Mouse (Mus musculus) myocyte (in vitro differentiated cells): Measurements from ENCODE around the gene Adam22. TPM values are rescaled to one million over a fixed set of nuclear protein-coding genes. Genes with fewer than 3 reads are reported as not detected.

Experiments
- H3K27me3 ChIP-seq: one replicate; pipeline ENCODE4 v1.6.1; 2011; ENCODE audit not compliant: control insufficient read depth, insufficient read depth, insufficient read length
- H3K36me3 ChIP-seq: one replicate; pipeline ENCODE4 v1.6.1; 2011; ENCODE audit not compliant: control insufficient read depth, insufficient read depth
- H3K4me2 ChIP-seq: one replicate; pipeline ENCODE4 v1.6.1; 2011; ENCODE audit warnings: low read depth, control low read depth
- H3K4me3 ChIP-seq: one replicate; pipeline ENCODE4 v1.5.1; 2011; ENCODE audit warnings: mild to moderate bottlenecking, control low read depth, moderate library complexity
- H3K79me2 ChIP-seq: one replicate; pipeline ENCODE4 v1.6.1; 2011; ENCODE audit not compliant: control insufficient read depth, insufficient read depth
- H3ac ChIP-seq: one replicate; pipeline ENCODE4 v1.6.1; 2011; ENCODE audit not compliant: control insufficient read depth, insufficient read length
- CEBPB ChIP-seq: IDR thresholded peaks from 2 replicates; pipeline ENCODE4 v1.6.1; 2011; ENCODE audit warnings: mild to moderate bottlenecking, moderate library complexity; ENCODE audit not compliant: poor library complexity, insufficient read depth, severe bottlenecking
- E2F4 ChIP-seq: IDR thresholded peaks from one replicate; pipeline ENCODE4 v1.6.1; 2011; ENCODE audit warnings: mild to moderate bottlenecking, control low read depth, moderate library complexity; ENCODE audit not compliant: insufficient read depth
- MAX ChIP-seq: IDR thresholded peaks from one replicate; pipeline ENCODE4 v1.6.1; 2011; ENCODE audit warnings: low read depth, mild to moderate bottlenecking, control low read depth
- MYOD1 ChIP-seq, 3 experiments: IDR thresholded peaks; one replicate each; pipeline ENCODE4 v1.6.1; 2011; ENCODE audit warnings: control low read depth in 2 of 3, low read depth in 2 of 3, mild to moderate bottlenecking in 2 of 3, moderate library complexity in 1 of 3; ENCODE audit not compliant: insufficient read length in 2 of 3, control insufficient read depth in 1 of 3
- MYOG ChIP-seq, 3 experiments: IDR thresholded peaks; one replicate each; pipeline ENCODE4 v1.6.1; 2011; ENCODE audit warnings: control low read depth in 2 of 3, low read depth in 2 of 3, mild to moderate bottlenecking in 2 of 3; ENCODE audit not compliant: insufficient read length in 2 of 3, control insufficient read depth in 1 of 3, insufficient read depth in 1 of 3
- POLR2A ChIP-seq: IDR thresholded peaks from one replicate; pipeline ENCODE4 v1.6.1; 2011; ENCODE audit warnings: low read depth, mild to moderate bottlenecking, control low read depth, moderate library complexity; ENCODE audit not compliant: insufficient read length
- POLR2AphosphoS2 ChIP-seq: IDR thresholded peaks from one replicate; pipeline ENCODE4 v1.6.1; 2011; ENCODE audit warnings: low read depth, control low read depth; ENCODE audit not compliant: insufficient read length
- REST ChIP-seq: IDR thresholded peaks from one replicate; pipeline ENCODE4 v1.6.1; 2011; ENCODE audit warnings: mild to moderate bottlenecking, control low read depth, moderate library complexity; ENCODE audit not compliant: insufficient read depth, insufficient read length
- SRF ChIP-seq: IDR thresholded peaks from one replicate; pipeline ENCODE4 v1.6.1; 2011; ENCODE audit warnings: low read depth; ENCODE audit not compliant: control insufficient read depth, insufficient read length
- TCF12 ChIP-seq: IDR thresholded peaks from one replicate; pipeline ENCODE4 v1.6.1; 2011; ENCODE audit warnings: mild to moderate bottlenecking, control low read depth; ENCODE audit not compliant: poor library complexity, insufficient read depth, severe bottlenecking
- TCF3 ChIP-seq: IDR thresholded peaks from one replicate; pipeline ENCODE4 v1.6.1; 2011; ENCODE audit warnings: low read depth, control low read depth; ENCODE audit not compliant: insufficient read length
- USF1 ChIP-seq: IDR thresholded peaks from one replicate; pipeline ENCODE4 v1.6.1; 2011; ENCODE audit warnings: low read depth, mild to moderate bottlenecking, control low read depth, moderate library complexity
- polyA plus RNA-seq: library from polyadenylated mRNA; unstranded; fragments of >200 nt; fragmentation: generic; extraction: Trizol; gene quantifications from one replicate; pipeline ENCODE4 v1.2.1, GENCODE M21; 2012; ENCODE audit warnings: missing spikeins

The Adam22 gene
- polyA plus RNA-seq, 1 experiment: 0.10 TPM

DNA sequence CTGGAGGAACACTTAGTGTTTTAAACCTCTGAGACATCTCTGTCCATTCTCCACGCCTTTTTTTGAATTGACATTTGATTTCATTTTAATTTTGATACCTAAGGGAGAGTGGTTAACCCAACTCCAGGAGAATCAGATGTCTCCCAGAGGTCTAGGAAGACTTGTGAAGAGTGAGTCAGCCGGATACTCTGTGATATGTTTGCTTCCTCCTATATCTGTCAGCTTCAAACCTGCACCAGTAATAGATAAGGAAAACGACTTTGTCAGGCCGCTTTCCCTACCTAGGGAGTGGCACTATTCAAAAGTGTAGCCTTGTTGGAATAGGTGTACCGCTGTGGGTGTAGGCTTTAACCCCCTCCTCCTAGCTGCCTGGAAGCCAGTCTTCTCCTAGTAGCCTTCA lies 821 bp upstream of the Adam22 start:
- no peak for TF ChIP-seq MYOD1 (IDR thresholded peaks at IDR 0.05; ENCODE audit: control insufficient read depth in 1 of 3, insufficient read length in 2 of 3, low read depth in 2 of 3)
- no peak for TF ChIP-seq E2F4
- no peak for TF ChIP-seq MYOG (IDR thresholded peaks at IDR 0.05; ENCODE audit: control insufficient read depth in 1 of 3, insufficient read depth in 1 of 3, insufficient read length in 2 of 3, low read depth in 2 of 3)
- TF ChIP-seq POLR2AphosphoS2: no peak
- no peak for TF ChIP-seq SRF
- no peak for TF ChIP-seq TCF12
- TF ChIP-seq TCF3: no peak
- Histone ChIP-seq H3K79me2 (no peaks in the 10 kb centered on the region), H3K4me2 (no peak overlapping the region), H3ac (no peak overlapping the region), H3K27me3 (peaks cover 15% of the 10 kb centered on the region), H3K36me3 (no peaks in the 10 kb centered on the region), H3K4me3 (no peak overlapping the region)

- Histone ChIP-seq H3K4me2 (no peak overlapping the region), H3K79me2 (no peaks in the 10 kb centered on the region), H3K4me3 (no peak overlapping the region), H3K36me3 (no peaks in the 10 kb centered on the region), H3K27me3 (peaks cover 15% of the 10 kb centered on the region), H3ac (no peak overlapping the region)
- TF ChIP-seq E2F4 (no peak), SRF (no peak), CEBPB (no peak), MYOD1 (IDR thresholded peaks at IDR 0.05; ENCODE audit: control insufficient read depth in 1 of 3, insufficient read length in 2 of 3, low read depth in 2 of 3) (no peak), MAX (no peak)
These were observed 350 bp upstream of the Adam22 start for GRCm38 (mm10) chr5:8368328-8368692.

DNA sequence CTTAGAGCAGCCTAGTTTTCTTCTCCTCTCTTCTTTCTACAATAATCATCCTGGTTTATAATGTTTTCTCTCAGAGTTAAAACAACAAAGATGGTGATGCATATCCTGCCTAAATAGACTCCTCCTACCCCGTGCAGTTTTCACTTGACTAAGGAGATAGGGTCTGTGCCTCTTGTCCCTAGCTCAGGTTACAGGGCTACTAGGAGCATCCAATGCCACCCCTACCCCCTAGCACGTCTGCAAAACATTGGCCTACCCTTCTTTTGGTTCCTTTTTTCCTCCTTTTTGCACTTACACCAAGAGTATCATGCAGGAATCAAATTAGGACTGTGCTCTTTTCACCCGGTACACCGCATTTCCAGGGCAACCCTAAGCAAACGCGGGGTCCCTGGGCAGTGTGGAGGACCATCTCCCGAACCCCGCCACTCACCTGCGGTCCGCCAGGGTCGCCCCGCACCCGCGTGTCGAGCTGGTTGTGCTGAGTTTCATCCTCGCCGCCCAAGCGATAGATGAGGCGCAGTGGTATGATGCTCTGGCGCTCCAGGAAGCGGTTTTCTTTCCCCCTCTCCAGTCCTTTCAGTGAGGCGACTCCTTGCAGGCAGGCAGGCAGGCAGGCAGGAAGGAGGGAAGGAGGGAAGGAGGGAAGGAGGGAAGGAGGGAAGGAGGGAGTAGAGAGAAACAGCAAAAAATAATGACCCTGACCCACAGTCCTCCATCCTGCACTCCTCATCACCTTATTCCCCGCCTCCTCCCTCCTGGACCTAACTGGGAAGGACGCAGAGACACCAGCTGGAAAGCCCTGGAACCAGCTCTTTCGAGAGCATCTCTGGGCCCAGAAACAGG lies 968 bp downstream of the Adam22 start:
- Histone ChIP-seq H3K79me2 (no peaks in the 10 kb centered on the region), H3K27me3 (peaks cover 15% of the 10 kb centered on the region), H3K36me3 (no peaks in the 10 kb centered on the region), H3ac (no peak overlapping the region), H3K4me3 (no peak overlapping the region), H3K4me2 (no peak overlapping the region)
- TF ChIP-seq CEBPB: no peak
- TF ChIP-seq SRF: no peak
- TF ChIP-seq USF1: no peak
- no peak for TF ChIP-seq MYOG (IDR thresholded peaks at IDR 0.05; ENCODE audit: control insufficient read depth in 1 of 3, insufficient read depth in 1 of 3, insufficient read length in 2 of 3, low read depth in 2 of 3)
- TF ChIP-seq POLR2A: no peak
- no peak for TF ChIP-seq E2F4
- TF ChIP-seq MAX: no peak
- TF ChIP-seq POLR2AphosphoS2: no peak
- TF ChIP-seq TCF12: no peak
- no peak for TF ChIP-seq TCF3
- no peak for TF ChIP-seq MYOD1 (IDR thresholded peaks at IDR 0.05; ENCODE audit: control insufficient read depth in 1 of 3, insufficient read length in 2 of 3, low read depth in 2 of 3)
- no peak for TF ChIP-seq REST

GRCm38 (mm10) chr5:8362361-8362760 lies 5.6 kb downstream of the Adam22 start:
- H3K27me3 ChIP-seq: peaks cover 7% of the 10 kb centered on the region
- H3ac ChIP-seq: no peak overlapping the region
- H3K4me3 ChIP-seq: no peak overlapping the region
- no peak overlapping the region for H3K4me2 ChIP-seq
- TF ChIP-seq SRF (no peak), TCF12 (no peak), CEBPB (no peak), MYOG (IDR thresholded peaks at IDR 0.05; ENCODE audit: control insufficient read depth in 1 of 3, insufficient read depth in 1 of 3, insufficient read length in 2 of 3, low read depth in 2 of 3) (no peak), USF1 (no peak), POLR2AphosphoS2 (no peak), MYOD1 (IDR thresholded peaks at IDR 0.05; ENCODE audit: control insufficient read depth in 1 of 3, insufficient read length in 2 of 3, low read depth in 2 of 3) (no peak)
- no peaks in the 10 kb centered on the region for H3K36me3 ChIP-seq
- H3K79me2 ChIP-seq: no peaks in the 10 kb centered on the region

- Histone ChIP-seq H3K27me3 (no peaks in the 10 kb centered on the region), H3K4me3 (no peak overlapping the region), H3ac (no peak overlapping the region), H3K36me3 (no peaks in the 10 kb centered on the region), H3K4me2 (no peak overlapping the region), H3K79me2 (no peaks in the 10 kb centered on the region)
- no peak for TF ChIP-seq E2F4
- no peak for TF ChIP-seq USF1
- TF ChIP-seq MYOD1 (IDR thresholded peaks at IDR 0.05; ENCODE audit: control insufficient read depth in 1 of 3, insufficient read length in 2 of 3, low read depth in 2 of 3): no peak
- TF ChIP-seq MYOG (IDR thresholded peaks at IDR 0.05; ENCODE audit: control insufficient read depth in 1 of 3, insufficient read depth in 1 of 3, insufficient read length in 2 of 3, low read depth in 2 of 3): no peak
- no peak for TF ChIP-seq TCF12
- TF ChIP-seq REST: no peak
- TF ChIP-seq TCF3: no peak
- no peak for TF ChIP-seq POLR2AphosphoS2
- TF ChIP-seq POLR2A: no peak
- TF ChIP-seq MAX: no peak
- TF ChIP-seq SRF: no peak
- TF ChIP-seq CEBPB: no peak
These were observed 10.3 kb downstream of the Adam22 start for GRCm38 (mm10) chr5:8357677-8358076.
